Mouse (Mus musculus): Measurements from ENCODE around the gene Col13a1. TPM values are rescaled to one million over a fixed set of nuclear protein-coding genes. Genes with fewer than 3 reads are reported as not detected.

The Col13a1 gene
- polyA plus RNA-seq, 1 experiment from 2014 or later, result 3.0 TPM

DNA sequence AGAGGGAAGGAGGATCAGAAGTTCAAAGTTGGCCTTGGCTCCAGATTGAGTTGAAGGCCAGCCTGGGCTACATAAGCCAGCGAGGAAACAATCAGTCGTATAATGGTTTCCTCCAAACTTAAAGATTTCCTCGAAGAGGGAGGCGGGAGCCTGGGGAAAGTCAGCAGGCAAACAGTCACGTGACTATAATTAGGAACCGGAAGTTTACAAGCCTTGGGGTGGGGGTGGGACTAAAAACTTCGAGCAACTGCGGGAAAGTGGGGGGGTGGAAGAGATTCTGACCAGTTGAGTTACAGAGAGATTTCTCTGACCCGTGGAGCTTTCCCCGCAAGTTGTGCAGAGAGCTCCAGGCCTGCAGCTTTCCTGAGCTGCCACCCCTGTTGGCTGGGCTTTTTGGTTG, 183.9 kb downstream of the Col13a1 start:
- Histone ChIP-seq H3K4me1 (replicated peaks) (peaks cover 9% of the 10 kb centered on the region), H3K36me3 (no peaks in the 10 kb centered on the region), H3K4me3 (replicated peaks) (no peak overlapping the region), H3K9ac (replicated peaks) (no peak overlapping the region), H3K27me3 (no peaks in the 10 kb centered on the region), H3K27ac (no peak overlapping the region), H3K4me2 (no peak overlapping the region), H3K9me3 (no peaks in the 10 kb centered on the region)
- ATAC-seq (ENCODE audit: insufficient number of reproducible peaks, insufficient read depth, low FRiP score, low TSS enrichment, low read depth), result no peak
- WGBS, result 46% methylated on average over 10 of the region's 10 CpGs

- no peak overlapping the region for H3K27ac ChIP-seq
- peaks cover 9% of the 10 kb centered on the region for H3K4me1 ChIP-seq (replicated peaks)
- no peaks in the 10 kb centered on the region for H3K9me3 ChIP-seq
- 49% methylated on average over 8 of the region's 8 CpGs for WGBS
- H3K4me3 ChIP-seq (replicated peaks), result no peak overlapping the region
- ATAC-seq (ENCODE audit: insufficient number of reproducible peaks, insufficient read depth, low FRiP score, low TSS enrichment, low read depth), result no peak
- no peaks in the 10 kb centered on the region for H3K36me3 ChIP-seq
- no peak overlapping the region for H3K4me2 ChIP-seq
- no peaks in the 10 kb centered on the region for H3K27me3 ChIP-seq
- H3K9ac ChIP-seq (replicated peaks), result no peak overlapping the region
Measured at GRCm38 (mm10) chr10:61793015-61793414, 185.9 kb downstream of the Col13a1 start.

- WGBS, result 85% methylated on average over 5 of the region's 5 CpGs
- no peak overlapping the region for H3K9ac ChIP-seq (replicated peaks)
- no peaks in the 10 kb centered on the region for H3K36me3 ChIP-seq
- H3K27me3 ChIP-seq, result no peaks in the 10 kb centered on the region
- no peaks in the 10 kb centered on the region for H3K9me3 ChIP-seq
- H3K27ac ChIP-seq, result no peak overlapping the region
- H3K4me2 ChIP-seq, result no peak overlapping the region
- no peak overlapping the region for H3K4me3 ChIP-seq (replicated peaks)
- H3K4me1 ChIP-seq (replicated peaks), result peaks cover 3% of the 10 kb centered on the region; the same call in 1 of the 2 replicates
- no peak for ATAC-seq (ENCODE audit: insufficient number of reproducible peaks, insufficient read depth, low FRiP score, low TSS enrichment, low read depth)
Measured at GRCm38 (mm10) chr10:61788499-61788898, 190.4 kb downstream of the Col13a1 start.

Other genes with a start within 250 kb of the Col13a1 start
- gene H2afy2, start 195.0 kb downstream of the Col13a1 start, polyA plus RNA-seq (2016; fragmentation: Nextera tagmentation; extraction: Ambion mirVana), result 320 and 331 TPM in 2 replicates
- gene Neurog3, start 154.0 kb upstream of the Col13a1 start, polyA plus RNA-seq (2016; fragmentation: Nextera tagmentation; extraction: Ambion mirVana), result not detected in 2 replicates
- 18.7 and 19.0 TPM in 2 replicates for gene Fam241b, start 164.8 kb upstream of the Col13a1 start, polyA plus RNA-seq (2016; fragmentation: Nextera tagmentation; extraction: Ambion mirVana)